Mouse (Mus musculus): ENCODE results near the gene Lrig1. TPM values are rescaled to one million over a fixed set of nuclear protein-coding genes. Genes with fewer than 3 reads are reported as not detected.

The Lrig1 gene
- polyA plus RNA-seq, 1 experiment from 2014 or later, result 9.7 TPM

- Histone ChIP-seq H3K4me3 (no peak overlapping the region), H3K27me3 (ENCODE audit: insufficient read depth, poor library complexity, severe bottlenecking) (peaks cover 15% of the 10 kb centered on the region; the same call in 1 of the 2 replicates), H3K9me3 (no peaks in the 10 kb centered on the region), H3K4me1 (peaks cover 44% of the 10 kb centered on the region), H3K36me3 (no peaks in the 10 kb centered on the region), H3K27ac (peak overlapping the region; percentile 69)
- 45% methylated on average over 4 of the region's 4 CpGs for WGBS
- DNase-seq (ENCODE audit: low spot score), result no peak
These were observed 51.5 kb downstream of the Lrig1 start for GRCm38 (mm10) chr6:94648496-94648895.

GRCm38 (mm10) chr6:94647574-94648430 is 52.2 kb downstream of the Lrig1 start:
- DNase-seq (ENCODE audit: low spot score), result no peak
- Histone ChIP-seq H3K4me1 (peaks cover 44% of the 10 kb centered on the region), H3K27ac (peak overlapping the region; percentile 69), H3K4me3 (no peak overlapping the region), H3K9me3 (no peaks in the 10 kb centered on the region), H3K27me3 (ENCODE audit: insufficient read depth, poor library complexity, severe bottlenecking) (peaks cover 15% of the 10 kb centered on the region; the same call in 1 of the 2 replicates), H3K36me3 (no peaks in the 10 kb centered on the region)
- 10% methylated on average over 10 of the region's 10 CpGs for WGBS

DNA sequence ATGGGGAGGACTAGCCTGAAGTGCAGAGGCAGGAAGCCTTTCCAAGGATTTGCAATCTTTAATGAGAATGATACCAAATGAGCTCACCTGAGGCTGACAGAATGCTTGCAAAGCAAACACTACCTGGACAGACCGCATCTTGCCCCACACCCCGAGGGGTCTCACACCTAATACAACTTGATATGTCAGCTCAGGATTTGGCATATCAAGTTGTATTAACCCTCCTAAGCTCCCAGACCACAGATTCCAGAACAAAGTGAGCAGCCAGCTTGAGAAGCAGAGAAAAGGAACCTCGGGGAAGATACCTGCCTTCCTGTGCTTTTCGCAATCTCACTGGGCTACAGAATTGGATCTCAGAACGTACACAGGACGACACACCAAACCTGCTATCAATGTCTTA is 53.1 kb downstream of the Lrig1 start:
- H3K27ac ChIP-seq, result 0 out of 2 replicates have a peak overlapping the region, but pooled peaks have one; percentile 25
- 67% methylated on average over 6 of the region's 6 CpGs for WGBS
- no peaks in the 10 kb centered on the region for H3K9me3 ChIP-seq
- H3K4me3 ChIP-seq, result no peak overlapping the region
- peaks cover 47% of the 10 kb centered on the region for H3K4me1 ChIP-seq
- H3K27me3 ChIP-seq (ENCODE audit: insufficient read depth, poor library complexity, severe bottlenecking), result peaks cover 15% of the 10 kb centered on the region; the same call in 1 of the 2 replicates
- H3K36me3 ChIP-seq, result no peaks in the 10 kb centered on the region
- DNase-seq (ENCODE audit: low spot score), result no peak

GRCm38 (mm10) chr6:94646274-94646863 is 53.6 kb downstream of the Lrig1 start:
- Histone ChIP-seq H3K27ac (0 out of 2 replicates have a peak overlapping the region, but pooled peaks have one; percentile 25), H3K4me1 (peaks cover 47% of the 10 kb centered on the region), H3K36me3 (no peaks in the 10 kb centered on the region), H3K27me3 (ENCODE audit: insufficient read depth, poor library complexity, severe bottlenecking) (peaks cover 15% of the 10 kb centered on the region; the same call in 1 of the 2 replicates), H3K9me3 (no peaks in the 10 kb centered on the region), H3K4me3 (no peak overlapping the region)
- no peak for DNase-seq (ENCODE audit: low spot score)
- WGBS, result 58% methylated on average over 6 of the region's 6 CpGs

DNA sequence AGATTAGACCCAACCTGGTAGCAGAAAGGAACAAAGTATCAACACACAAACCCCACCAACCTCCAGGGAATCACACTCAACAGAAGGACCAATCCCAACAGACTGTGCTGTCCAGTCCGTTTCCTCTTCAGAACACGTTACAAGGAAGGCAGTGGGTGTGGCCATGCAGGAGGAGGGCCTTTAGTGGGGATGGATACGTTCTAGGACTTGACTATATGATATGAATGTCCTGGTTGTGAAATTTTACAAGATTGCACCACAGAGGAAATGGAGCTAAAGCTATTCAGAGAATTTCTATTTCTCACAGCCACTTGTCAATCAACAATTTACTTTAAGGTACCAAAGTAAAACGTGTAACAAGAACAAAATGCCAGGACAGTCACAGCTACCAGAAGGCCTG is 54.2 kb downstream of the Lrig1 start:
- no peak for DNase-seq (ENCODE audit: low spot score)
- Histone ChIP-seq H3K27ac (no peak overlapping the region), H3K4me1 (peaks cover 49% of the 10 kb centered on the region), H3K4me3 (no peak overlapping the region), H3K27me3 (ENCODE audit: insufficient read depth, poor library complexity, severe bottlenecking) (peaks cover 13% of the 10 kb centered on the region; the same call in 1 of the 2 replicates), H3K36me3 (no peaks in the 10 kb centered on the region), H3K9me3 (no peaks in the 10 kb centered on the region)
- 45% methylated on average over 4 of the region's 4 CpGs for WGBS

GRCm38 (mm10) chr6:94644641-94645040 is 55.3 kb downstream of the Lrig1 start:
- H3K9me3 ChIP-seq, result no peaks in the 10 kb centered on the region
- H3K36me3 ChIP-seq, result no peaks in the 10 kb centered on the region
- H3K4me3 ChIP-seq, result no peak overlapping the region
- H3K27ac ChIP-seq, result no peak overlapping the region
- peaks cover 49% of the 10 kb centered on the region for H3K4me1 ChIP-seq
- H3K27me3 ChIP-seq (ENCODE audit: insufficient read depth, poor library complexity, severe bottlenecking), result peaks cover 5% of the 10 kb centered on the region; the same call in 1 of the 2 replicates
- DNase-seq (ENCODE audit: low spot score), result no peak
- WGBS, result 49% methylated on average over 3 of the region's 3 CpGs

- Histone ChIP-seq H3K4me1 (peaks cover 43% of the 10 kb centered on the region), H3K36me3 (no peaks in the 10 kb centered on the region), H3K27me3 (ENCODE audit: insufficient read depth, poor library complexity, severe bottlenecking) (peaks cover 5% of the 10 kb centered on the region; the same call in 1 of the 2 replicates), H3K27ac (no peak overlapping the region), H3K9me3 (no peaks in the 10 kb centered on the region), H3K4me3 (no peak overlapping the region)
- no peak for DNase-seq (ENCODE audit: low spot score)
- WGBS, result 76% methylated on average over 2 of the region's 2 CpGs
These were observed 56.0 kb downstream of the Lrig1 start for GRCm38 (mm10) chr6:94643989-94644388.

- DNase-seq (ENCODE audit: low spot score), result no peak
- Histone ChIP-seq H3K36me3 (no peaks in the 10 kb centered on the region), H3K4me1 (peaks cover 37% of the 10 kb centered on the region), H3K4me3 (no peak overlapping the region), H3K27ac (no peak overlapping the region), H3K27me3 (ENCODE audit: insufficient read depth, poor library complexity, severe bottlenecking) (peaks cover 5% of the 10 kb centered on the region; the same call in 1 of the 2 replicates), H3K9me3 (no peaks in the 10 kb centered on the region)
- 68% methylated on average over 1 of the region's 1 CpGs for whole genome bisulfite sequencing
These were observed 57.9 kb downstream of the Lrig1 start for GRCm38 (mm10) chr6:94642048-94642447.

- 23% methylated on average over 7 of the region's 7 CpGs for WGBS
- H3K36me3 ChIP-seq, result no peaks in the 10 kb centered on the region; the same call in 1 of the 2 replicates
- no peak overlapping the region for H3K4me3 ChIP-seq
- DNase-seq (ENCODE audit: low spot score), result no peak
- H3K4me1 ChIP-seq, result peaks cover 32% of the 10 kb centered on the region
- 0 out of 2 replicates have a peak overlapping the region, but pooled peaks have one; percentile 29 for H3K27ac ChIP-seq
- H3K27me3 ChIP-seq (ENCODE audit: insufficient read depth, poor library complexity, severe bottlenecking), result no peaks in the 10 kb centered on the region; the same call in 1 of the 2 replicates
- H3K9me3 ChIP-seq, result no peaks in the 10 kb centered on the region
These were observed 59.7 kb downstream of the Lrig1 start for GRCm38 (mm10) chr6:94640297-94640696.

- H3K4me1 ChIP-seq, result peaks cover 39% of the 10 kb centered on the region
- H3K27me3 ChIP-seq (ENCODE audit: insufficient read depth, poor library complexity, severe bottlenecking), result no peaks in the 10 kb centered on the region
- 43% methylated on average over 5 of the region's 5 CpGs for WGBS
- DNase-seq (ENCODE audit: low spot score), result no peak
- no peak overlapping the region for H3K27ac ChIP-seq
- H3K36me3 ChIP-seq, result no peaks in the 10 kb centered on the region; the same call in 1 of the 2 replicates
- no peak overlapping the region for H3K4me3 ChIP-seq
- H3K9me3 ChIP-seq, result no peaks in the 10 kb centered on the region
These were observed 62.9 kb downstream of the Lrig1 start for GRCm38 (mm10) chr6:94637024-94637434.

GRCm38 (mm10) chr6:94635343-94635742 is 64.6 kb downstream of the Lrig1 start:
- H3K4me1 ChIP-seq, result peaks cover 45% of the 10 kb centered on the region
- no peak for DNase-seq (ENCODE audit: low spot score)
- no peaks in the 10 kb centered on the region for H3K9me3 ChIP-seq
- H3K27ac ChIP-seq, result peak overlapping the region; percentile 16; the same call in 1 of the 2 replicates
- no peaks in the 10 kb centered on the region; the same call in 1 of the 2 replicates for H3K36me3 ChIP-seq
- no peak overlapping the region for H3K4me3 ChIP-seq
- WGBS, result 53% methylated on average over 1 of the region's 1 CpGs
- no peaks in the 10 kb centered on the region for H3K27me3 ChIP-seq (ENCODE audit: insufficient read depth, poor library complexity, severe bottlenecking)

DNA sequence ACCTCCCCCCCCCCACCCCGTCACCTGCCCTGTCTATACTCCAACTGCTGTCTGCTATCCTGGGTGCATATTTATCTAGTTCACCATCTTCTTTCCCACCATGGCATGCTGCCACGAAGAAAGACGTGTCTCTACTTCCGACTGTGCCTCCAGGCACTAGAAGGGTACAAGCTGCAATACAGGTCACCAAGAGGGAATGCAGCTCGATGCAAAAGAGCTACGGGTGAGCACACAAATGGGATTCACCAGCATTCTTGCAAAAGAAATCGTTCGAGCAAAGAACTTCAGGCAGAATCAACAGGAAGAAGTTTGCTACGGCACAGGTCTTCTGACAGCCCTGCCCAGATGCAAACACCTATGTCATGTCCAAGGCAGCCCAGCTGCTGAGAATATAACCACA is 65.2 kb downstream of the Lrig1 start:
- Histone ChIP-seq H3K4me3 (no peak overlapping the region), H3K36me3 (peaks cover 2% of the 10 kb centered on the region; the same call in 1 of the 2 replicates), H3K27me3 (ENCODE audit: insufficient read depth, poor library complexity, severe bottlenecking) (no peaks in the 10 kb centered on the region), H3K9me3 (no peaks in the 10 kb centered on the region), H3K27ac (no peak overlapping the region), H3K4me1 (peaks cover 40% of the 10 kb centered on the region)
- 74% methylated on average over 9 of the region's 9 CpGs for WGBS
- no peak for DNase-seq (ENCODE audit: low spot score)

- Histone ChIP-seq H3K4me3 (no peak overlapping the region), H3K36me3 (peaks cover 4% of the 10 kb centered on the region; the same call in 1 of the 2 replicates), H3K4me1 (peaks cover 40% of the 10 kb centered on the region), H3K27me3 (ENCODE audit: insufficient read depth, poor library complexity, severe bottlenecking) (no peaks in the 10 kb centered on the region), H3K9me3 (no peaks in the 10 kb centered on the region), H3K27ac (no peak overlapping the region)
- DNase-seq (ENCODE audit: low spot score), result no peak
- WGBS, result 69% methylated on average over 4 of the region's 4 CpGs
These were observed 65.7 kb downstream of the Lrig1 start for GRCm38 (mm10) chr6:94634274-94634673.

All from heart, embryonic 10.5 days (tissue).